8 mouse cellular contexts compared by ENCODE assay signal in the genomic region with DNA sequence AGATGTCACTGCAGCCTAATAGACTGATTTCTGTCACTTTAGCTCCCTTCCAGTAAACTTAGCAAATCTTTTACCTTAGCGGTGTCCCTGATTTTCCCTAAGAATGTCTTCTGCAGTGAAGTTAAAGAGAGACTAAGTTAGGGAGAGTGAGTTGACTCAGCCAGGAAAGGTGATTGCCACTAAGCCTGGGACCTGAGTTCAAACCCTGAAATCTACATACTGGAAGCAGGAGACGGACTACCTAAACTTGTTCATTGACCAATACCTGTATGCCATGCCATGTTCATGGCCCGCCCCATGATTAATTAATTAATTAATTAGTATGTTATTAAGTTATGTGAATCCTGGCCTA. TPM values are rescaled to one million over a fixed set of nuclear protein-coding genes. Genes with fewer than 3 reads are reported as not detected.
DNase-seq lines count a peak whose midpoint lies in the region; ATAC-seq and TF ChIP-seq lines count a peak whose summit lies in the region.

No protein-coding gene starts in this region.

- peak in 1 of 2 experiments; percentile 50 for DNase-seq in layer of hippocampus, adult 2 months (ENCODE audit: low spot score in 2 of 2)
- DNase-seq in layer of hippocampus, adult 9-11 months = no peak
- no peak for DNase-seq in Patski (ENCODE audit: low read depth, low spot score)
- no peak for DNase-seq in right cerebral cortex, postnatal 4 days
- no peak for DNase-seq in cerebellum, postnatal 25 days
- DNase-seq in right cerebral cortex, adult 18-20 months = no peak

- no peaks in the 10 kb centered on the region for H3K36me3 ChIP-seq in forebrain, embryonic 13.5 days (ENCODE audit: poor library complexity, severe bottlenecking)
- H3K36me3 ChIP-seq in limb, embryonic 12.5 days = no peaks in the 10 kb centered on the region

- peak; percentile 67 for ATAC-seq in Patski
- peak; percentile 62 for ATAC-seq in forebrain, embryonic 13.5 days
- peak; percentile 6; the same call in 1 of the 2 replicates for ATAC-seq in limb, embryonic 12.5 days (ENCODE audit: insufficient number of reproducible peaks, insufficient read depth, low FRiP score, low TSS enrichment, low read depth)

- H3K4me1 ChIP-seq in forebrain, embryonic 13.5 days = no peaks in the 10 kb centered on the region
- 0 out of 2 replicates have a peak, but pooled peaks cover 5% of the 10 kb centered on the region for H3K4me1 ChIP-seq in limb, embryonic 12.5 days (replicated peaks)

- H3K9ac ChIP-seq in forebrain, embryonic 13.5 days = no peak overlapping the region
- H3K9ac ChIP-seq in limb, embryonic 12.5 days (replicated peaks) = no peak overlapping the region

- no peak overlapping the region for H3K4me3 ChIP-seq in layer of hippocampus, adult 2 months
- H3K4me3 ChIP-seq in forebrain, embryonic 13.5 days = no peak overlapping the region
- H3K4me3 ChIP-seq in limb, embryonic 12.5 days (replicated peaks) = no peak overlapping the region

- CTCF ChIA-PET in Patski (lab: Charles Lee) = interaction anchor here (0.6 to 1.6 kb wide), 13 partner anchors 9 to 298 kb away, joined by 3 to 24 read pairs (median 3); no protein-coding TSS in a partner anchor

- in situ Hi-C loops in Patski (cut with MboI; ENCODE audit: low pct_unique_long_range_greater_than_20kb) = loop anchor here (25.0 kb wide), 1 partner anchor 703 kb away; no protein-coding TSS in a partner anchor

- no peak overlapping the region for H3K4me2 ChIP-seq in forebrain, embryonic 13.5 days
- H3K4me2 ChIP-seq in limb, embryonic 12.5 days = no peak overlapping the region

- TF ChIP-seq CTCF in layer of hippocampus, adult 2 months (conservative IDR thresholded peaks at IDR 0.05) = peak; percentile 86
- peak; percentile 2 for TF ChIP-seq CTCF in Patski (IDR thresholded peaks at IDR 0.05)

- WGBS in forebrain, embryonic 13.5 days = 61% methylated on average over 3 of the region's 3 CpGs
- 59% methylated on average over 3 of the region's 3 CpGs for WGBS in limb, embryonic 12.5 days

- no peaks in the 10 kb centered on the region for H3K9me3 ChIP-seq in forebrain, embryonic 13.5 days (replicated peaks)
- no peaks in the 10 kb centered on the region for H3K9me3 ChIP-seq in limb, embryonic 12.5 days

- no peak overlapping the region for H3K27ac ChIP-seq in layer of hippocampus, adult 2 months
- no peak overlapping the region for H3K27ac ChIP-seq in forebrain, embryonic 13.5 days
- H3K27ac ChIP-seq in limb, embryonic 12.5 days = no peak overlapping the region

- H3K27me3 ChIP-seq in Patski = no peaks in the 10 kb centered on the region
- H3K27me3 ChIP-seq in forebrain, embryonic 13.5 days = no peaks in the 10 kb centered on the region
- H3K27me3 ChIP-seq in limb, embryonic 12.5 days = no peaks in the 10 kb centered on the region

- POLR2A ChIA-PET in Patski (lab: Charles Lee) = no interaction called here

RNA-seq across cellular contexts. Expression of a gene that starts 26.6 kb away (rescaled TPM):
- 10 to 100 TPM; 69.0 to 69.5 TPM for total RNA-seq in layer of hippocampus, adult 2 months (2021)
- 43.8 TPM for polyA plus RNA-seq in Patski (2021)
- polyA plus RNA-seq in forebrain, embryonic 13.5 days (2015; fragmentation: Nextera tagmentation; extraction: Ambion mirVana) = 19.8 and 20.7 TPM in 2 replicates
- polyA plus RNA-seq in limb, embryonic 12.5 days (2016; fragmentation: Nextera tagmentation; extraction: Ambion mirVana) = 17.0 and 19.9 TPM in 2 replicates

RNA-seq across cellular contexts. Expression of a gene that starts 26.6 kb away (rescaled TPM):
- 10 to 100 TPM; 24.9 to 29.3 TPM for total RNA-seq in layer of hippocampus, adult 2 months (2021)
- 37.9 TPM for polyA plus RNA-seq in Patski (2021)
- 14.5 and 17.9 TPM in 2 replicates for polyA plus RNA-seq in forebrain, embryonic 13.5 days (2015; fragmentation: Nextera tagmentation; extraction: Ambion mirVana)
- 24.3 and 30.1 TPM in 2 replicates for polyA plus RNA-seq in limb, embryonic 12.5 days (2016; fragmentation: Nextera tagmentation; extraction: Ambion mirVana)

Comparison
In these comparisons a context has a peak if more than half of its experiments do, and no peak if none do; other contexts are left out.
1. ATAC-seq: peak in every context shown above with its lines; median percentile 67 in Patski; 62 in forebrain, embryonic 13.5 days; 6 in limb, embryonic 12.5 days.